Mouse (Mus musculus) stomach, embryonic 14.5 days (tissue): Measurements from ENCODE around the gene Ehmt2. TPM values are rescaled to one million over a fixed set of nuclear protein-coding genes. Genes with fewer than 3 reads are reported as not detected.

ENCODE experiments used
- microRNA-seq: library from miRNA; unstranded; fragments of <30 nt; microRNA quantifications from one replicate; pipeline ENCODE4, GENCODE M21; 2016
- polyA plus RNA-seq: library from polyadenylated mRNA; unstranded; fragments of >200 nt; fragmentation: Nextera tagmentation; extraction: Ambion mirVana; gene quantifications from 2 replicates; pipeline ENCODE4 v1.2.1, GENCODE M21; 2014

Gene Ehmt2
- polyA plus RNA-seq, 1 experiment from 2014 or later, result 79.4 TPM

Small RNA genes within 50 kb of the gene (microRNA-seq; reads per million reads assigned to microRNA genes)
- gene Mir6972, result not detected

Other genes with a start within 250 kb of the Ehmt2 start
- 1.1 TPM in 2 replicates for gene Tnxb, start 227.9 kb upstream of the Ehmt2 start, polyA plus RNA-seq
- gene C4b, start 154.6 kb upstream of the Ehmt2 start, polyA plus RNA-seq, result 0.07 TPM in 1 of 2 replicates, not detected in the other
- gene Cyp21a1, start 93.9 kb upstream of the Ehmt2 start, polyA plus RNA-seq, result not detected in 2 replicates
- 22.3 and 27.3 TPM in 2 replicates for gene Stk19, start 61.5 kb upstream of the Ehmt2 start, polyA plus RNA-seq
- gene Dxo, start 61.5 kb upstream of the Ehmt2 start, polyA plus RNA-seq, result 52.9 and 56.4 TPM in 2 replicates
- gene Skiv2l, start 48.3 kb upstream of the Ehmt2 start, polyA plus RNA-seq, result 37.7 and 39.5 TPM in 2 replicates
- 101 and 114 TPM in 2 replicates for gene Nelfe, start 48.1 kb upstream of the Ehmt2 start, polyA plus RNA-seq
- 6.7 and 9.4 TPM in 2 replicates for gene Cfb, start 36.0 kb upstream of the Ehmt2 start, polyA plus RNA-seq
- gene Zbtb12, start 19.0 kb upstream of the Ehmt2 start, polyA plus RNA-seq, result 0.87 and 1.2 TPM in 2 replicates
- not detected in 2 replicates for gene Gm20547, start 16.4 kb upstream of the Ehmt2 start, polyA plus RNA-seq
- gene C2, start 204 bp upstream of the Ehmt2 start, polyA plus RNA-seq, result 2.8 TPM in 2 replicates
- 5.3 and 6.4 TPM in 2 replicates for gene Slc44a4, start 16.0 kb downstream of the Ehmt2 start, polyA plus RNA-seq
- 15.1 and 16.2 TPM in 2 replicates for gene Neu1, start 32.8 kb downstream of the Ehmt2 start, polyA plus RNA-seq
- 0.54 and 0.84 TPM in 2 replicates for gene Hspa1b, start 60.8 kb downstream of the Ehmt2 start, polyA plus RNA-seq
- 0.66 TPM in 1 of 2 replicates, not detected in the other for gene Gm20481, start 71.4 kb downstream of the Ehmt2 start, polyA plus RNA-seq
- gene Hspa1a, start 73.7 kb downstream of the Ehmt2 start, polyA plus RNA-seq, result 4.9 and 6.0 TPM in 2 replicates
- gene Hspa1l, start 74.2 kb downstream of the Ehmt2 start, polyA plus RNA-seq, result 0.73 and 0.75 TPM in 2 replicates
- gene Lsm2, start 83.4 kb downstream of the Ehmt2 start, polyA plus RNA-seq, result 177 and 205 TPM in 2 replicates
- 84.0 and 92.3 TPM in 2 replicates for gene Vars, start 102.5 kb downstream of the Ehmt2 start, polyA plus RNA-seq
- gene Vwa7, start 118.1 kb downstream of the Ehmt2 start, polyA plus RNA-seq, result 0.18 and 0.22 TPM in 2 replicates
- 16.3 and 21.3 TPM in 2 replicates for gene Sapcd1, start 129.5 kb downstream of the Ehmt2 start, polyA plus RNA-seq
- 3.6 and 3.8 TPM in 2 replicates for gene Msh5, start 148.3 kb downstream of the Ehmt2 start, polyA plus RNA-seq
- gene Clic1, start 151.5 kb downstream of the Ehmt2 start, polyA plus RNA-seq, result 83.0 and 88.5 TPM in 2 replicates
- 292 and 322 TPM in 2 replicates for gene Ddah2, start 160.6 kb downstream of the Ehmt2 start, polyA plus RNA-seq
- gene Ly6g6c, start 166.9 kb downstream of the Ehmt2 start, polyA plus RNA-seq, result 0.30 and 0.63 TPM in 2 replicates
- 0.97 and 1.3 TPM in 2 replicates for gene Mpig6b, start 167.7 kb downstream of the Ehmt2 start, polyA plus RNA-seq
- gene Ly6g6e, start 178.4 kb downstream of the Ehmt2 start, polyA plus RNA-seq, result 7.8 and 9.7 TPM in 2 replicates
- 1.5 and 2.1 TPM in 2 replicates for gene Ly6g6d, start 179.6 kb downstream of the Ehmt2 start, polyA plus RNA-seq
- 0.29 TPM in 1 of 2 replicates, not detected in the other for gene Ly6g6f, start 187.1 kb downstream of the Ehmt2 start, polyA plus RNA-seq
- gene Abhd16a, start 190.8 kb downstream of the Ehmt2 start, polyA plus RNA-seq, result 77.1 and 81.4 TPM in 2 replicates
- gene Ly6g5c, start 209.8 kb downstream of the Ehmt2 start, polyA plus RNA-seq, result not detected in 2 replicates
- gene Ly6g5b, start 217.0 kb downstream of the Ehmt2 start, polyA plus RNA-seq, result 0.49 and 0.81 TPM in 2 replicates
- gene Gpank1, start 223.0 kb downstream of the Ehmt2 start, polyA plus RNA-seq, result 20.3 and 21.9 TPM in 2 replicates
- gene Csnk2b, start 223.6 kb downstream of the Ehmt2 start, polyA plus RNA-seq, result 269 and 270 TPM in 2 replicates
- 10.1 and 13.3 TPM in 2 replicates for gene D17H6S53E, start 227.9 kb downstream of the Ehmt2 start, polyA plus RNA-seq
- gene Apom, start 233.6 kb downstream of the Ehmt2 start, polyA plus RNA-seq, result 0.75 and 0.77 TPM in 2 replicates
- gene Bag6, start 236.7 kb downstream of the Ehmt2 start, polyA plus RNA-seq, result 86.5 and 89.0 TPM in 2 replicates